Mouse (Mus musculus) T-helper 2 cell (primary cell): ENCODE data around the gene Lama2.

Source experiments
- in situ Hi-C: fragments of 300-600 bp; cut with MboI, MseI; formaldehyde crosslinking; loops from one replicate; pipeline ENCODE4 v1.15.1; 2025; ENCODE audit warnings: high pct_unique_total_duplicates

Gene Lama2

GRCm38 (mm10) chr10:27619658-27620057 lies at the start of gene Lama2:
Lama2 (minus strand) TSS chr10:27619758.
- in situ Hi-C loops, result no loop called here

GRCm38 (mm10) chr10:27664391-27664790 lies 44.8 kb upstream of the Lama2 start:
- in situ Hi-C loops, result no loop called here

GRCm38 (mm10) chr10:27663396-27663795 lies 43.8 kb upstream of the Lama2 start:
- in situ Hi-C loops, result no loop called here

GRCm38 (mm10) chr10:27654164-27654563 lies 34.6 kb upstream of the Lama2 start:
- in situ Hi-C loops, result no loop called here

GRCm38 (mm10) chr10:27652694-27653335 lies 33.3 kb upstream of the Lama2 start:
- in situ Hi-C loops, result no loop called here

- in situ Hi-C loops, result no loop called here
Measured at GRCm38 (mm10) chr10:27635721-27636120, 16.2 kb upstream of the Lama2 start.

- in situ Hi-C loops, result no loop called here
Measured at GRCm38 (mm10) chr10:27631002-27631401, 11.4 kb upstream of the Lama2 start.

GRCm38 (mm10) chr10:27621697-27622449 lies 2.3 kb upstream of the Lama2 start:
- in situ Hi-C loops, result no loop called here

GRCm38 (mm10) chr10:27617522-27618020 lies 2.0 kb downstream of the Lama2 start:
- in situ Hi-C loops, result no loop called here

- in situ Hi-C loops, result no loop called here
Measured at GRCm38 (mm10) chr10:27616641-27617415, 2.7 kb downstream of the Lama2 start.

- in situ Hi-C loops, result no loop called here
Measured at GRCm38 (mm10) chr10:27595675-27596074, 23.9 kb downstream of the Lama2 start.

- in situ Hi-C loops, result no loop called here
Measured at GRCm38 (mm10) chr10:27533217-27533616, 86.3 kb downstream of the Lama2 start.

- in situ Hi-C loops, result no loop called here
Measured at GRCm38 (mm10) chr10:27508847-27509459, 110.6 kb downstream of the Lama2 start.

GRCm38 (mm10) chr10:27500863-27501262 lies 118.7 kb downstream of the Lama2 start:
- in situ Hi-C loops, result no loop called here

GRCm38 (mm10) chr10:27488452-27488851 lies 131.1 kb downstream of the Lama2 start:
- in situ Hi-C loops, result no loop called here

GRCm38 (mm10) chr10:27484041-27484440 lies 135.5 kb downstream of the Lama2 start:
- in situ Hi-C loops, result no loop called here

GRCm38 (mm10) chr10:27475540-27475939 lies 144.0 kb downstream of the Lama2 start:
- in situ Hi-C loops, result no loop called here

- in situ Hi-C loops, result no loop called here
Measured at GRCm38 (mm10) chr10:27468274-27468673, 151.3 kb downstream of the Lama2 start.

- in situ Hi-C loops, result no loop called here
Measured at GRCm38 (mm10) chr10:27413583-27414465, 205.7 kb downstream of the Lama2 start.

GRCm38 (mm10) chr10:27390753-27391152 lies 228.8 kb downstream of the Lama2 start:
- in situ Hi-C loops, result no loop called here

- in situ Hi-C loops, result no loop called here
Measured at GRCm38 (mm10) chr10:27387531-27387930, 232.0 kb downstream of the Lama2 start.
